Mouse (Mus musculus) embryonic facial prominence, embryonic 12.5 days (tissue): ENCODE data around the gene Gpm6b. TPM values are rescaled to one million over a fixed set of nuclear protein-coding genes. Genes with fewer than 3 reads are reported as not detected.

Source experiments
- ATAC-seq: fragments of 200-750 bp; cut with Nextera tagmentation; 2 replicates; pipeline ENCODE4 v1.8.0; 2017; ENCODE audit not compliant: insufficient number of reproducible peaks, insufficient read depth, low FRiP score, low TSS enrichment
- H3K27ac ChIP-seq: fragments of 300-500 bp; sonication (generic); 2 replicates; pipeline ENCODE4 v1.5.1; 2016; ENCODE audit warnings: mild to moderate bottlenecking
- H3K27me3 ChIP-seq: fragments of 300-500 bp; sonication (generic); 2 replicates; pipeline ENCODE4 v1.6.1; 2016; ENCODE audit warnings: mild to moderate bottlenecking, moderate library complexity
- H3K36me3 ChIP-seq: fragments of 300-500 bp; sonication (generic); 2 replicates; pipeline ENCODE4 v1.6.1; 2016; ENCODE audit warnings: mild to moderate bottlenecking
- H3K4me1 ChIP-seq: fragments of 300-500 bp; sonication (generic); 2 replicates; pipeline ENCODE4 v1.6.1; 2016
- H3K4me2 ChIP-seq: fragments of 300-500 bp; sonication (generic); replicated peaks from 2 replicates; pipeline ENCODE4 v1.6.1; 2016; ENCODE audit warnings: mild to moderate bottlenecking, moderate library complexity
- H3K4me3 ChIP-seq: fragments of 300-500 bp; sonication (generic); 2 replicates; pipeline ENCODE4 v1.5.1; 2016; ENCODE audit warnings: mild to moderate bottlenecking
- H3K9ac ChIP-seq: fragments of 300-500 bp; sonication (generic); 2 replicates; pipeline ENCODE4 v1.6.1; 2016; ENCODE audit warnings: mild to moderate bottlenecking, moderate library complexity
- H3K9me3 ChIP-seq: fragments of 300-500 bp; sonication (generic); 2 replicates; pipeline ENCODE4 v1.6.1; 2016; ENCODE audit warnings: mild to moderate bottlenecking, moderate library complexity
- WGBS: fragments of 180-500 bp; shearing (Covaris S2); methylation state at CpG from one replicate; pipeline ENCODE4 v1.1.7; 2016; 5-methylcytosine and 5-hydroxymethylcytosine counted together
- polyA plus RNA-seq: library from polyadenylated mRNA; unstranded; fragments of >200 nt; fragmentation: Nextera tagmentation; extraction: Ambion mirVana; gene quantifications from 2 replicates; pipeline ENCODE4 v1.2.1, GENCODE M21; 2016

Gpm6b gene
- 27.2 and 31.0 TPM in 2 replicates for polyA plus RNA-seq

DNA sequence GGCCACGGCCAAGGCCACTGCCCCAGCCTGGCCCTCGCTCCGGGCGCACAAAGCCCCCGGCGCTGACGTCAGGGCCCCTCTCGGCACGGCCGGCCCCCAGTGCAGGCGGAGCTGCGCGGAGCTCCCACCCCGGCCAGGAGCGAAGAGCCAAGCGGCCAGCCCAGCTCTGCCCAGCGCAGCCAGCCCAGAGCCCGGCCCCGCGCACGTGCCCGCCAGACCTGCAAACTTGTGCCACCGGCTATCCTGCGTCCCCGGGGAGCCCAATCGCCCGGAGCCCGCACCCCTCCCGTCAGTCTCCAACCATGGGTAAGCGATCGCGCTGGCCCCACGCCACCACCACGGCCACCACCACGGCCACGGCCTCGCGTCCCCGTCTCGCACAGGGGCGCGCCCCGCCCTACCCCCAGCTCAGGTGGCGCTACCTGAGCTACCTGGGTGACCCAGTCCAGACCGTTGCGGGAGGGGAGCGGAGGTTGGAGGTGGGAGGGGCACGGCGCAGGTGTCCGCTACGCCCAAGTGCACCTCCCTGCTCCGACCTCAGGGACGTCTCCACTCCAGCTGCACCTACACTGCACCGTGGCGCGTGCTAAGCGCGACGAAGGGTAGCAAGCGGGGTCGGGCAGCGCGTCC, at the start of gene Gpm6b:
Gene Gpm6b (plus strand): TSS at position 81 of the 630 bp plus-strand sequence.
- Histone ChIP-seq H3K9ac (peak within 1 kb of the TSS; percentile 36; the same call in 1 of the 2 replicates), H3K4me2 (peak within 1 kb of the TSS; percentile 92), H3K27ac (no peak within 1 kb of the TSS), H3K27me3 (peaks cover 28% of the 10 kb centered on the region), H3K9me3 (no peaks in the 10 kb centered on the region), H3K4me1 (no peaks in the 10 kb centered on the region), H3K36me3 (no peaks in the 10 kb centered on the region), H3K4me3 (peak within 1 kb of the TSS; percentile 52)
- peak; percentile 86 for ATAC-seq
- 32% methylated on average over 56 of the region's 63 CpGs for WGBS

DNA sequence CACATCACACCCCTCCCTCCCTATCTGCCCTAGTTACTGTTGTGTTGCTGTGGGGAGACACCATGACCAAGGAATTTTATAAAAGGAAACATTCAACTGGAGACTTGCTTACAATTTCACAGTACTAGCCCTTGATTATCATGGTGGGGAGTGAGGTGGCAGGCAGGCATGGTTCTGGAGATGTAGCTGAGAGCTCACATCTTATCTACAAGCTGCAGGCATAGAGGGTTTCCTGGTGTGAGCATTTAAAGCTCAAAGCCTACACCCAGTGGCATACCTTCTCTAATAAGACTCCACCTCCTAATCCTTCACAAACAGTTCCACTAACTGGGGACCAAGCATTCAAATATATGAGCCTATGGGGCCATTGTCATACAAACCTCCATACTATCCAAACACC, 42.4 kb upstream of the Gpm6b start:
- ATAC-seq = no peak
- no peak overlapping the region for H3K9ac ChIP-seq
- no peak overlapping the region for H3K4me2 ChIP-seq
- H3K27ac ChIP-seq = no peak overlapping the region
- no peaks in the 10 kb centered on the region for H3K27me3 ChIP-seq
- H3K4me3 ChIP-seq = no peak overlapping the region
- H3K36me3 ChIP-seq = no peaks in the 10 kb centered on the region
- no peaks in the 10 kb centered on the region for H3K4me1 ChIP-seq
- H3K9me3 ChIP-seq = no peaks in the 10 kb centered on the region

DNA sequence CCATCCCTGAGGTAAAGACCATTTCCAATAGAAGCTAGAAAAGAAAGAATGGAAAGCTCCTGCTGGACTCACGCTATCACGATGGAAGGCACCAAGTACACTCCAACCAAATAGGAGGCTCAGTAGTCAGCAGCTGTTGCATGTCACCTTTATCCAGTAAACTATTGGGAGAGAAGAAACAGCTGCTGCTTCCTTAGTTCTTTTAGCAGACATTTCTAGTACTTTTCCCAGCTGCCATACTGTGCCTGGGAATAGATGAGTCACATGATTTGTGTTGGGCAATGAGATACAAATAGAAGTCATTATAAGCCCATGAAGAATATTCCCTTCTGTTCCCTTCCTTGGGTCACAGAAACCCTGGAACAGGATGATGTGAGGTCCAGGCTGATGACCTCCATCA, 40.4 kb upstream of the Gpm6b start:
- WGBS = 88% methylated on average over 2 of the region's 2 CpGs
- no peak for ATAC-seq
- no peak overlapping the region for H3K27ac ChIP-seq
- no peaks in the 10 kb centered on the region for H3K36me3 ChIP-seq
- no peaks in the 10 kb centered on the region for H3K27me3 ChIP-seq
- H3K4me1 ChIP-seq = no peaks in the 10 kb centered on the region
- H3K4me3 ChIP-seq = no peak overlapping the region
- H3K4me2 ChIP-seq = no peak overlapping the region
- H3K9me3 ChIP-seq = no peaks in the 10 kb centered on the region
- H3K9ac ChIP-seq = no peak overlapping the region

DNA sequence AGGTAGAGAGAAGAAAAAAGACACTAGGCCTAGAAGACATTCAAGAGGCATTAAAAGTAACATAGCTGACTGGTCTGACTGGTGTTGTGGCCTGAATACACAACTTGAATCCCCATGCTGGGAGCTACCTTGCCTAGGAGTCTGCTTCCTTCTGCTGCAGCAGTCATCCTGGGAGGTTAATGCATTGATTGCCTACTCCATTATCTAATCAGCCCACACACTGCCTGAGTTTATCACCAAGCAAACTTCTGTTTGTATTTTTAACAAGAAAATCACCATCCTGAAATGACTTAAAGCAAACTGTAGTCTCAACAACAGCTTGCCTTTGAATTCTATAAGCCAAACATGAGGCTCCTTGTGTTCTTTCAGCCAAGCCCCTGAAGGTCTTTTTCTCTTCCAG, 38.9 kb upstream of the Gpm6b start:
- no peaks in the 10 kb centered on the region for H3K27me3 ChIP-seq

DNA sequence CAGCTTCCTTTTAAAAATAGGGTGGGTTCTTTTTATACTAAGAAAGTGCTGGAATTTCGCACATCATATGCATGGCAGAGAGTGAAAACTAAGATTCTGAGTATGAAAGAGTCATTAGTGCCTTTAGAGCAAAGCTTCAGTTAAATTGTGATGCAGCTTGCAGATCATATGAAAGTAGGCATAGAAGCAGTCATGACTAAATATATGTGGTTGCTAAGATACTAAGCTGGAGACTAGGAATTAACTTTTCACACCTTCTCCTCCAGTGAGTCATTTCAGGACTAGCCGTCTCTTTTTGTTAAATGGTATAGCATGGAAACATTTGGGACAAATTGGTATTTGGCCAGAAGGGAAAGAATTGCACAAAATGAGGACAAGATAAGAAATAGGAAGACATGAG, 24.1 kb upstream of the Gpm6b start:
- no peak overlapping the region for H3K9ac ChIP-seq
- no peak overlapping the region for H3K27ac ChIP-seq
- H3K27me3 ChIP-seq = peaks cover 2% of the 10 kb centered on the region; the same call in 1 of the 2 replicates
- H3K36me3 ChIP-seq = no peaks in the 10 kb centered on the region
- no peak for ATAC-seq
- H3K4me2 ChIP-seq = no peak overlapping the region
- 80% methylated on average over 2 of the region's 2 CpGs for WGBS
- no peak overlapping the region for H3K4me3 ChIP-seq
- no peaks in the 10 kb centered on the region for H3K4me1 ChIP-seq
- H3K9me3 ChIP-seq = no peaks in the 10 kb centered on the region

More for the DNA sequence above, 38.9 kb upstream of the Gpm6b start:
- ATAC-seq = no peak
- Histone ChIP-seq H3K27ac (no peak overlapping the region), H3K9me3 (no peaks in the 10 kb centered on the region), H3K4me1 (no peaks in the 10 kb centered on the region), H3K9ac (no peak overlapping the region), H3K36me3 (no peaks in the 10 kb centered on the region), H3K4me2 (no peak overlapping the region), H3K4me3 (no peak overlapping the region)

GRCm38 (mm10) chrX:166216248-166216647, 22.5 kb upstream of the Gpm6b start:
- Histone ChIP-seq H3K9ac (no peak overlapping the region), H3K4me2 (no peak overlapping the region), H3K36me3 (no peaks in the 10 kb centered on the region), H3K4me1 (no peaks in the 10 kb centered on the region), H3K27ac (no peak overlapping the region), H3K27me3 (peaks cover 2% of the 10 kb centered on the region; the same call in 1 of the 2 replicates), H3K9me3 (no peaks in the 10 kb centered on the region), H3K4me3 (no peak overlapping the region)
- ATAC-seq = no peak
- WGBS = 75% methylated on average over 6 of the region's 6 CpGs

- no peaks in the 10 kb centered on the region for H3K36me3 ChIP-seq
- H3K9ac ChIP-seq = no peak overlapping the region
- no peaks in the 10 kb centered on the region for H3K4me1 ChIP-seq
- ATAC-seq = no peak
- no peak overlapping the region for H3K4me2 ChIP-seq
- no peak overlapping the region for H3K27ac ChIP-seq
- 88% methylated on average over 8 of the region's 8 CpGs for WGBS
- peaks cover 2% of the 10 kb centered on the region; the same call in 1 of the 2 replicates for H3K27me3 ChIP-seq
- H3K9me3 ChIP-seq = no peaks in the 10 kb centered on the region
- H3K4me3 ChIP-seq = no peak overlapping the region
Observed at GRCm38 (mm10) chrX:166216720-166217119, 22.0 kb upstream of the Gpm6b start.

GRCm38 (mm10) chrX:166219331-166219730, 19.4 kb upstream of the Gpm6b start:
- Histone ChIP-seq H3K9ac (no peak overlapping the region), H3K4me1 (no peaks in the 10 kb centered on the region), H3K27ac (no peak overlapping the region), H3K27me3 (peaks cover 2% of the 10 kb centered on the region; the same call in 1 of the 2 replicates), H3K4me3 (no peak overlapping the region), H3K4me2 (no peak overlapping the region), H3K36me3 (no peaks in the 10 kb centered on the region), H3K9me3 (no peaks in the 10 kb centered on the region)
- WGBS = 67% methylated on average over 5 of the region's 5 CpGs
- no peak for ATAC-seq

DNA sequence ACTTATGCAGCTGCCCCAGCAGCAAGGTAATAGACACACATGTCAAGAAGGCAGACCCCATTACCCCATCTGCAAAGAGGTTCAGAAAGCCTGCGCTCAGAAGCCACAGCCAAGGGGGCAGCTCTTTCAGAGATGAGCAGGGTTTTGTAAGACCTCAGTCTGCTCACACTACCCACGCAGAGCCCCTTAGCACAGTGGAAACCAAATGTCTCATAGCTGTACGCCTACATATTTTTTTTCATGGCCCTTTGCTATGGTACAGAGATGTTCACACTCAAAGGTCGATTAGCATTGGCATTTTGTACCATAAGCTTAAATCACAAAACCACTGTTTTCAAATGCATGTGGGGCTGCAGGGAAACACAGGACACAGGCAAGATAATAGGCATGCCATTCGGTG, 11.9 kb upstream of the Gpm6b start:
- H3K27ac ChIP-seq = no peak overlapping the region
- H3K27me3 ChIP-seq = peaks cover 11% of the 10 kb centered on the region
- H3K9ac ChIP-seq = no peak overlapping the region
- H3K4me2 ChIP-seq = no peak overlapping the region
- no peak overlapping the region for H3K4me3 ChIP-seq
- H3K4me1 ChIP-seq = no peaks in the 10 kb centered on the region
- no peak for ATAC-seq
- no peaks in the 10 kb centered on the region for H3K36me3 ChIP-seq
- H3K9me3 ChIP-seq = no peaks in the 10 kb centered on the region
- 84% methylated on average over 5 of the region's 5 CpGs for WGBS

- no peak overlapping the region for H3K4me3 ChIP-seq
- H3K9ac ChIP-seq = no peak overlapping the region
- H3K9me3 ChIP-seq = no peaks in the 10 kb centered on the region
- no peak overlapping the region for H3K4me2 ChIP-seq
- 69% methylated on average over 3 of the region's 3 CpGs for WGBS
- no peaks in the 10 kb centered on the region for H3K4me1 ChIP-seq
- H3K27ac ChIP-seq = no peak overlapping the region
- H3K27me3 ChIP-seq = peaks cover 13% of the 10 kb centered on the region
- ATAC-seq = no peak
- no peaks in the 10 kb centered on the region for H3K36me3 ChIP-seq
Observed at GRCm38 (mm10) chrX:166229750-166230149, 9.0 kb upstream of the Gpm6b start.

DNA sequence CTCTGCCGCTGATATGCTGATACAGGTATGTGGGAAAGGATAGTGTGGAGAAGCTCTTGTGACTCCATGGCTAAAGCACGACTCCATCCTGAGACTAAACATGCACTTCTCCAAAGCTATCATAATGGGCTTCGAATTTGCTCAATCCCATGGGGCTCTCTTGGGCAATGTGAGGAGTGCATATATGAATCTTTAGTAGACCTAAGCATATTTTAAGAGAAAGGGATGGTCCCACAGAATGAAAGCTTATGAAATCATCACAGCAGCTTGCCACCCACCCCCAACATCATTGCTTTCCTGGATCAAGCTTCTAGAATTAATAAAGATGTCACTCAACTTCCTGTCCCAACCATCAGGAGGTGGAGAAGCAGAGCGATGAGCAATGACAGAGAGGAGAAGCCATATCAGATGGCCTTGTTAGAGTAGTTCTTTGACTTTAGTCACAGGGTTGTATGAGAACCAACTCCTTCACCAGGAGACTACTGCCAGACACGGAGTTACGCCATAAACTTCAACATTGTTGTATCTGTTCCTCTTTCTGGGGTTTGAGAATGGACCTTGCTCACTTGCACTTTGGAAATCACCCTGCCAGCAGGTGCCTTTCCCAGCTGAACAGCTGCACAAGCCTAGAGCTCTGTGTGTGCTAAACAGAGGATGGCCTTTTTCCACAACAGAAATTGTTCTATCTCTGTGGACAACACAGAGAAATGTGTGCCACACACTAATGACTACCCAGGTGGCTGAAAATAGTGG, 8.0 kb upstream of the Gpm6b start:
- no peak for ATAC-seq
- WGBS = 88% methylated on average over 6 of the region's 6 CpGs
- no peaks in the 10 kb centered on the region for H3K36me3 ChIP-seq
- H3K4me2 ChIP-seq = no peak overlapping the region
- no peak overlapping the region for H3K9ac ChIP-seq
- H3K4me3 ChIP-seq = no peak overlapping the region
- peaks cover 11% of the 10 kb centered on the region for H3K27me3 ChIP-seq
- H3K9me3 ChIP-seq = no peaks in the 10 kb centered on the region
- no peaks in the 10 kb centered on the region for H3K4me1 ChIP-seq
- no peak overlapping the region for H3K27ac ChIP-seq

- no peaks in the 10 kb centered on the region for H3K36me3 ChIP-seq
- H3K9ac ChIP-seq = no peak overlapping the region
- H3K9me3 ChIP-seq = no peaks in the 10 kb centered on the region
- H3K27me3 ChIP-seq = peaks cover 34% of the 10 kb centered on the region
- H3K4me3 ChIP-seq = no peak overlapping the region
- H3K4me1 ChIP-seq = no peaks in the 10 kb centered on the region
- WGBS = 33% methylated on average over 2 of the region's 2 CpGs
- no peak for ATAC-seq
- no peak overlapping the region for H3K4me2 ChIP-seq
- no peak overlapping the region for H3K27ac ChIP-seq
Observed at GRCm38 (mm10) chrX:166236131-166236530, 2.6 kb upstream of the Gpm6b start.
